Mouse (Mus musculus) left cerebral cortex, postnatal 10 days (tissue): Measurements from ENCODE around the gene Psmg4. TPM values are rescaled to one million over a fixed set of nuclear protein-coding genes. Genes with fewer than 3 reads are reported as not detected.
A peak's percentile ranks its signal among the peaks of the same experiment; 100 is the strongest.

ENCODE experiments used
- DNase-seq, 2 experiments: peaks; one replicate each; pipeline ENCODE4 v3.0.0; 2021 to 2022; ENCODE audit warnings: low spot score in 2 of 2, mixed read lengths in 1 of 2; ENCODE audit errors: extremely low spot score in 1 of 2
- intact Hi-C: fragments of 180-260 bp; cut with DNase I; formaldehyde crosslinking; loops from one replicate; pipeline ENCODE4 v1.15.1; 2025
- total RNA-seq, 2 experiments: library from RNA; stranded (reverse); gene quantifications; 2 replicates each; pipeline ENCODE4 v1.2.3; 2021

Gene Psmg4
- total RNA-seq, 2 experiments from 2014 or later, result 29.5 to 30.0 TPM

GRCm38 (mm10) chr13:34143389-34143788 lies 19.4 kb upstream of the Psmg4 start:
- no peak for DNase-seq
- intact Hi-C loops, result no loop called here

- intact Hi-C loops, result no loop called here
- peak in 1 of 2 experiments; percentile 4 for DNase-seq
Observed at GRCm38 (mm10) chr13:34146916-34147315, 15.8 kb upstream of the Psmg4 start.

DNA sequence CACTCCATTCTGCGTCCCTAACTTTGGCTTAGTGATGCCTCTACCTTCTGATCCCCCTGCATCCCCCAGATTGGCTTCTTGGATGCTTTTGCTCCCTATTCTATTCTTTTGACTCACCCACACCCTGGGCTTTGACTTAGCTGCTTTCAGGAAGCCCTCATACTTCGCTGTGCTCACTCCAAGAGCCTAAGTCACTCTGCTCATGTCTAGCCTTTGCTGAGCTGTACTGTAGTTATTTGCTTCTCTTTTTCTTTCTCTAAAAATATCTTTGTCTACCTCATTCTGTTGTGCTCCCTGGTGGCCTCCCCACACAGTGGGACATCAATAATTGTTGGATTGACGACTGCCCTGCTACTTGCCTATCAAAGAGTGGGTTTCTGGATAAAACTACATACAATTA lies 14.6 kb upstream of the Psmg4 start:
- DNase-seq, result no peak
- intact Hi-C loops, result no loop called here

DNA sequence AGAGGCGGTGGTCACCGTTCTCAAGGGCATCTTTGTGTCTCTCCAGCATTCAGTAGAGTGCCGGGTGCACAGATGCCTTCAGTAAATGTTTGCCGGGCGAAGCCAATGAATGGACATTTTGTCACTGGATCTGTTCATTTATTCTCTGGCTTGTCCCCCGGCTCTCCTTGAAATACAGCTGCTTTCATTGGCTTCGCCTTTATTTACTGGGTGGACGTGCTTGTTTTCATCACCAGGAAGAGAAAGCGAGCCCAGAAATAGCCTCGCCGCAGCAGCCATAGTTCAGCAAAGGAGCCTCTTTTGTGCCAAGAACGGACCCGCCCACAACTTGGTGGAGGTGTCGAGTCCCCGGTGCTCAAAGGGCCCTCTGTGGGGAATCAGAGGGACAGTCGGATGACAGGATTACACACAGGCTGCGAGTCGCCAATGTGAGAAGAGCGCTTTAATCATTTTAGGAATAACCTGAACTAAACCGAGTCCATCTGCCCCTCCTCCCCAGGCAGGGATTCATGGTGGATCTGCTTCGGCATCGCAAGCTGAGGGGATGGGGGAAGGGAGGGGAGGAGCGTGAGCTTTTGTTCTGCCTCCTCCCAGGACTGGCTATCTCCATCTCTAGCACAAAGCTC lies 13.9 kb upstream of the Psmg4 start:
- peak; percentile 74 to 84 for DNase-seq
- intact Hi-C loops, result no loop called here

DNA sequence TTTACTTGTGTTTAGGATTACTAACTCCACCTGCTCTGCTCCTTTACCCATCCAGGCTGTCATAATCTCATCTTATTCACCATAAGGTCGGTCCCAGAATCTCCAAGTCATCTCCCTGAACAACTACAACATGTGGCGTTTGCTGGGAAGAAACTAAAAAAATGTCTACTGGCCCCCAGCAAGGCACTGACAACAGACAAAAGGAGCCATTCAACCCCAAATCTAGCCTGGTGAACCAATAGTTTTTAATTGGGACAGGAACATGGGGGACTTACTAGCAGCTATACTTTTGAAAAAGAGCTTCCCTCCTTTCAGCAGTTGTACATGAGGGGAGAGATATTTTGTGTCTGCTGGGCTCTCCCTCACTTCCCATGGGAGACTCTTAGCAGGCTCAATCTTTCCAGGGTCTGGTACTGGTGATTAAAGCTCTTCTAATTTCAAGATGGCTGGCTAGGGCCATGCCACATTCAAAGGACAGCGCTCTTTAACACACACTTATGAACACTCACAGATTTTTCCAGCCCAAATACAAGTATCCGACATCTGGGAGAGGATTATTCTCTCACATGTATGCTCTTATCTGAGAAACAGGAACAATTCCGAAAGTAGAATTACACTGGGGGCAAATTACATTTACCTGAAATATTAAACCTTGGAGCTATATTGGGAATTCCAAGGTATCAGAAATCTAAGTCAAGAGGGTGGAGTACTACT lies 13.1 kb upstream of the Psmg4 start:
- intact Hi-C loops, result no loop called here
- peak in 1 of 2 experiments; percentile 3 for DNase-seq

DNA sequence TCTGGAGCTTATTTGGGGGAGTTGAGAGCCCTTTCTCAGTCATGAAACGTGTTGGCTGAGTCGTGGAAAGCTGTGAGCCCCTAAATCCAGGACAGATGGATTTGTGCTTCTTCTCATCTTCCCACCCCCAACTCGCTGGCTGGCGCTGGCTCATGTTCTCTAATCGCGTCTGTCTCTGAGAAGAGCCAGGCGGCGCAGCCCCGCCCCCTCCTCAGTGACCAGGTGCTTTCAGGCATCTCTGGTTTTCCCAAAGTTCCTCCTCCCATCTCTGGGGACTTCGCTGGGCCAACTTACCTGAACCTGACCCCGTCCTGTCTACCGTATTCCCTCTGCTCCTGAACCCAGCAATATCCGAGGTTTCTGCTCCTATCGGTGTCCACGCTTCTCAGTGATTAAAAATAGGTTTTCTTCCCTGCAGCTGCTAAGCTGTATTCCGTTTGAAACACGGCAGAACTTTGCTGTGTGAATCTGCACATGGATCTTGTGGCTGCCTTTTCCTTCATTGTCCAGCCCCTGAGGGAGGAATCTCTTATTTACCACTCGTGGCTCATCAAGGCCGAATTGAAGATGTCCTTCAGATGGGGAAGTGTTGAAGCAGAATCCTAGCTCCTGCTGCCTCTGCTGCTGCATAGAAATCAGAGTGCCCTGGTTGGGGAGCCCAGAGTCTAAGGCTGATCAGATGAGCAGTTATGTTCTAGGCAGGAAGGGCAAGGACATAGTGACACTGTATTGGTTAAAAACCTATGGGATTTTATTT lies 12.3 kb upstream of the Psmg4 start:
- intact Hi-C loops, result no loop called here
- DNase-seq, result peak; percentile 62 to 80

DNA sequence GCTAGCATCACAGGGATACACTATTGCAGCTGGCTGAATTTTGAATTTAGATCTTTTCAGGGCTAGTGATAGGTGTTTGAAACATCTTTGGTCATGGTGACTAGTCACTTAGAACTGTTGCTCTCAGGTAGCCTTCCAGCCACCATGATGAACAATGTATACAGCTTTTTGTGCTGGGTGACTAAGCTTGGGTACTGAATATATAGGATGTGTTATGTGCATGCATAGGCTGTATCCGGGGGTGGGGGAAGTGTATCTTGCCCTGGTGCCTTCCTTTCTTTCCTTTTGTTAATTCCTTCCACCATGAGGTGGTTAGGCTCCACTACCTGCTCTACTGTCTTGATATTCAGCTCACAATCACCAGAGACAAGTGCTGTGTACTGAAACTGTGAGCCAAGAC lies 11.3 kb upstream of the Psmg4 start:
- intact Hi-C loops, result no loop called here
- DNase-seq, result peak in 1 of 2 experiments; percentile 3

GRCm38 (mm10) chr13:34152695-34153094 lies 10.1 kb upstream of the Psmg4 start:
- intact Hi-C loops, result no loop called here
- peak in 1 of 2 experiments; percentile 11 for DNase-seq

DNA sequence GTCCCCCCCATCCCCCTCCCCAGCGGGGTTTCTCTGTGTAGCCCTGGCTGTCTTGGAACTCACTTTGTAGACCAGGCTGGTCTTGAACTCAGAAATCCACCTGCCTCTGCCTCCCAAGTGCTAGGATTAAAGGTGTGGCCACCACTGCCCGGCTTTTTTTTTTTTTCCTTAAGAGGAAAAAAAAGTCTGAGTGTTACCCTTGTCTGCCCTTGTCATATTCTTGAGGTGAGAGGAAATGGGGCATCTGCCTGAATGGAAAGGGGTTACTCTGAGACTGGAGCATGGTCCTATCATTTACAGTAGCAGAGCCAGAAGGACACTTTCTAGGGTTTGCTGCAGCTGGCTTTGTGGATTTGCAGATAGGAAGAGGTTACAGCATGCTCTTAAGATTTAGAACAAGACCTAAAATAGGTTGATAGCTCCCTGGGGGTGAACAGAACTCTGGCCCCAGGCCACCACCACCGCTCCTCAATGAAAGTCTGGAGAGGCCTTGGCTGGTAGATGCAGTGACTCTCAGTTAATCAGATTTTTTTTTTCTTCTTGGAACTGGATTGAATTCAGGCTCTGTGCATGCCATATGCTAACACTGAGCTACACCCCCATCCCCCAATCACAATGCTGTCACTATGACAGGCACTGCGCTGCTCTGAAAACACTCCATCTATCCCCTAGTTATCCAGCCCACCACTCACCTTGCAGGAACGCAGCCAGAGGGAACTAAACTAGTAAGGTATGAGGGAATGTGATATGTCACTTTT lies 9.3 kb upstream of the Psmg4 start:
- DNase-seq, result peak in 1 of 2 experiments; percentile 28
- intact Hi-C loops, result loop anchor here (2.0 kb wide), 2 partner anchors 77 to 107 kb away; no protein-coding TSS in a partner anchor

DNA sequence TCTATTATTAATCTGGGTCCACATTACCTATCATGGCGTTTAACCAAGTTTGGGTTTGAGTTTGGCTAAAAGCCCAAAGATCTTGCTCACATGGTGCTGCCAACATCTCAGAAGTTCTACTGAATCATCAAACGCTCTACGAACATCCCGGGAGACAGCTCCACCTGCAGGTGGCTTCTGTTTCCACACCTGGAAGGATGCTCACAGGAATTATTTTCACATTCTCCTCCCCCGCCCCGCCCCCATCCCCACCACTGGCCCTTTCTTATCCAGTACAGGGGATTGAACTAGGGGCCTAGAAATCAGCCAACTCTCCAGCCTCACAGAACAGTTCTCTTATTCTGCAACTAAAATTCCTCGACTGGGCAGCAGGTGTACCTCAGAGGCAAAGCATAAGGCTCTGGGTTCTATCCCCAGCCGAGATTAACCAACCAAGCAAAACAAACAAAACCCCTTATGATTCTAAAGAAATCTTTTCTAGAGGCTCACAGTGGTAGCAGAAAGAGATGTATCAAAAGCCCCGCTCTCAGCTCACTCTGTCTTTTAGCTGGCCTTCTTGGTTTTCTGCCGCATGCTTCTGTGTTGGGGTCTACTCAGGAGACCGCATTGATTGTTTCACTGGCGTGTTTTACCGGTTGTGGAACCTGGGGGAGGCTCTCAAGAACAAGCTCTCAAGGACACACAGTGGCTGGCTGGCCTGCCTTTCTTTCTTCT lies 8.4 kb upstream of the Psmg4 start:
- DNase-seq, result peak; percentile 85 to 89
- intact Hi-C loops, result loop anchor here (2.0 kb wide), 2 partner anchors 78 to 108 kb away; no protein-coding TSS in a partner anchor

DNA sequence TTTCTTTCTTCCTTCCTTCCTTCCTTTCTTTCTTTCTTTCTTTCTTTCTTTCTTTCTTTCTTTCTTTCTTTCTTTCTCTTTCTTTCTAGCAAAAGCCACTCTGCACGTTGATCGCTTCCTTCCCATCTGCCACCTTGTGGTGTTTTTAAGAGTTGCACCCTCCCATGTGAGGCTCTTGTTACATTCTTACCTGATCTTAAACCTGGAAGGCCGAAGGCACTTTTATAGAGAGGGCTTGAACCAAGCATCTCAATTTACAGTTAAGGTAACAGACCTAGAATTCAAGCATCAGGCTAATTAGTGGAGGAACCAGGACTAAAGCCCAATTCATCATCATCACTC lies 7.9 kb upstream of the Psmg4 start:
- DNase-seq, result peak; percentile 74 to 75
- intact Hi-C loops, result loop anchor here (2.0 kb wide), 2 partner anchors 78 to 108 kb away; no protein-coding TSS in a partner anchor

- intact Hi-C loops, result no loop called here
- DNase-seq, result peak in 1 of 2 experiments; percentile 27
Observed at GRCm38 (mm10) chr13:34156133-34156839, 6.5 kb upstream of the Psmg4 start.

DNA sequence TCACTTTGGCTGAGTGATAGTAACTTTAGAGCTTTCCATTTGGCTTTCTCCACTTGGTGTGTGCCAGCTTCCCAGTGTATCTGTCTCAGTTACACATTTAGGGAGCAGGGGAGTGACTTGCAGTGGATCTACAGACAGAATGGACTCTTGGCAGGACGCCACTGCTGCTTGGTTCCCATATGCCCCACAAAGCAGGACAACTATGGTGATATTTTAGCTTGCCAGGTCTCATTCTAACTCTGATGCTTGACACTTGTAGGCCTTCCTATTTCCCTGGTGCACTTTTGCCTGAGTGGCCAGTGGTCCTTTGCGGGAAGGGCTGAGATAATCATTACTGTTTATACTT lies 6.0 kb upstream of the Psmg4 start:
- DNase-seq, result peak in 1 of 2 experiments; percentile 69
- intact Hi-C loops, result no loop called here

- intact Hi-C loops, result no loop called here
- peak in 1 of 2 experiments; percentile 20 for DNase-seq
Observed at GRCm38 (mm10) chr13:34157596-34158157, 5.1 kb upstream of the Psmg4 start.

DNA sequence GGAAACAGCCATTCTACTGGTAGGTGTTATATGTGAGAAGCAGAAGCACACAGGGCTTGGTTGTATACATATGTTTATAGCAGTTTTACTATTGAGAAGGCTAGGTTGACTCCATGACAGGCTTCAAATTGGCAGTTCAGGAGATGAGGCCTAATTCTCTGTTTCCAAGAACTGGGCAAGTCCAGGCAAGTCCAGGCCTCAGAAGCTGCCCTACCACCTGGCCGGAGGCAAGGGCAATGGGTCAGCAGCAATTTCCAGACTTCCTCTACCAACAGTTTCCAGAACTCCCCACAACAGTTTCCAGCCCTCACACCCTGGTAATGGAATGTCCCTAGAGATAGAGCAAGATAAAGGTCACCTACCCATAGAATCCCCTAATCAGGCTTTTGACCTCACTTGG lies 2.8 kb upstream of the Psmg4 start:
- intact Hi-C loops, result no loop called here
- DNase-seq, result no peak

- intact Hi-C loops, result no loop called here
- no peak for DNase-seq
Observed at GRCm38 (mm10) chr13:34163304-34163975, 676 bp downstream of the Psmg4 start.

GRCm38 (mm10) chr13:34174025-34174424 lies 11.3 kb downstream of the Psmg4 start:
- peak in 1 of 2 experiments; percentile 12 for DNase-seq
- intact Hi-C loops, result no loop called here
